Mouse (Mus musculus): ENCODE measurements around the gene Acsl1. TPM values are rescaled to one million over a fixed set of nuclear protein-coding genes. Genes with fewer than 3 reads are reported as not detected.

Gene Acsl1
- polyA plus RNA-seq, 1 experiment from 2014 or later = 6.7 TPM

- 54% methylated on average over 4 of the region's 4 CpGs for WGBS
- H3K9ac ChIP-seq (ENCODE audit: low read length) = no peak overlapping the region
- DNase-seq (ENCODE audit: low spot score) (no peak), ATAC-seq (replicated peaks; ENCODE audit: low FRiP score) (no peak)
- H3K9me3 ChIP-seq (ENCODE audit: control insufficient read depth, low read length) = no peaks in the 10 kb centered on the region
- H3K36me3 ChIP-seq (ENCODE audit: control insufficient read depth, insufficient read depth, low read length) = no peaks in the 10 kb centered on the region
- H3K4me2 ChIP-seq (ENCODE audit: low read depth, low read length, severe bottlenecking) = no peak overlapping the region
- H3K4me1 ChIP-seq (replicated peaks; ENCODE audit: control insufficient read depth, insufficient read depth, low read length) = no peaks in the 10 kb centered on the region
- no peak overlapping the region for H3K4me3 ChIP-seq (ENCODE audit: low read depth, low read length)
- no peak overlapping the region for H3K27ac ChIP-seq (ENCODE audit: low read depth, low read length)
- no peaks in the 10 kb centered on the region for H3K27me3 ChIP-seq (ENCODE audit: control insufficient read depth, insufficient read depth, low read length)
Measured at GRCm38 (mm10) chr8:46530541-46530940, 59.7 kb downstream of the Acsl1 start.

GRCm38 (mm10) chr8:46533926-46534325 lies 63.1 kb downstream of the Acsl1 start:
- Histone ChIP-seq H3K9ac (ENCODE audit: low read length) (no peak overlapping the region), H3K27ac (ENCODE audit: low read depth, low read length) (no peak overlapping the region), H3K4me2 (ENCODE audit: low read depth, low read length, severe bottlenecking) (no peak overlapping the region), H3K36me3 (ENCODE audit: control insufficient read depth, insufficient read depth, low read length) (no peaks in the 10 kb centered on the region), H3K9me3 (ENCODE audit: control insufficient read depth, low read length) (no peaks in the 10 kb centered on the region), H3K4me3 (ENCODE audit: low read depth, low read length) (no peak overlapping the region), H3K4me1 (replicated peaks; ENCODE audit: control insufficient read depth, insufficient read depth, low read length) (no peaks in the 10 kb centered on the region), H3K27me3 (ENCODE audit: control insufficient read depth, insufficient read depth, low read length) (no peaks in the 10 kb centered on the region)
- DNase-seq (ENCODE audit: low spot score) (no peak), ATAC-seq (replicated peaks; ENCODE audit: low FRiP score) (no peak)
- 89% methylated on average over 7 of the region's 7 CpGs for WGBS

- Histone ChIP-seq H3K4me3 (ENCODE audit: low read depth, low read length) (no peak overlapping the region), H3K9ac (ENCODE audit: low read length) (no peak overlapping the region), H3K27me3 (ENCODE audit: control insufficient read depth, insufficient read depth, low read length) (no peaks in the 10 kb centered on the region), H3K9me3 (ENCODE audit: control insufficient read depth, low read length) (no peaks in the 10 kb centered on the region), H3K4me1 (replicated peaks; ENCODE audit: control insufficient read depth, insufficient read depth, low read length) (0 out of 2 replicates have a peak, but pooled peaks cover 2% of the 10 kb centered on the region), H3K4me2 (ENCODE audit: low read depth, low read length, severe bottlenecking) (no peak overlapping the region), H3K27ac (ENCODE audit: low read depth, low read length) (no peak overlapping the region), H3K36me3 (ENCODE audit: control insufficient read depth, insufficient read depth, low read length) (no peaks in the 10 kb centered on the region)
- no peak for DNase-seq (ENCODE audit: low spot score)
- no peak for ATAC-seq (replicated peaks; ENCODE audit: low FRiP score)
- WGBS = 70% methylated on average over 5 of the region's 5 CpGs
Measured at GRCm38 (mm10) chr8:46539701-46540100, 68.9 kb downstream of the Acsl1 start.

- Histone ChIP-seq H3K27me3 (ENCODE audit: control insufficient read depth, insufficient read depth, low read length) (no peaks in the 10 kb centered on the region), H3K9ac (ENCODE audit: low read length) (no peak overlapping the region), H3K9me3 (ENCODE audit: control insufficient read depth, low read length) (no peaks in the 10 kb centered on the region), H3K4me3 (ENCODE audit: low read depth, low read length) (no peak overlapping the region), H3K27ac (ENCODE audit: low read depth, low read length) (no peak overlapping the region), H3K4me1 (replicated peaks; ENCODE audit: control insufficient read depth, insufficient read depth, low read length) (0 out of 2 replicates have a peak, but pooled peaks cover 2% of the 10 kb centered on the region), H3K36me3 (ENCODE audit: control insufficient read depth, insufficient read depth, low read length) (no peaks in the 10 kb centered on the region), H3K4me2 (ENCODE audit: low read depth, low read length, severe bottlenecking) (no peak overlapping the region)
- WGBS = 84% methylated on average over 7 of the region's 7 CpGs
- ATAC-seq (replicated peaks; ENCODE audit: low FRiP score) = no peak
- DNase-seq (ENCODE audit: low spot score) = no peak
Measured at GRCm38 (mm10) chr8:46543191-46543590, 72.4 kb downstream of the Acsl1 start.

GRCm38 (mm10) chr8:46543662-46544061 lies 72.8 kb downstream of the Acsl1 start:
- DNase-seq (ENCODE audit: low spot score) = no peak
- Histone ChIP-seq H3K9me3 (ENCODE audit: control insufficient read depth, low read length) (no peaks in the 10 kb centered on the region), H3K4me1 (replicated peaks; ENCODE audit: control insufficient read depth, insufficient read depth, low read length) (0 out of 2 replicates have a peak, but pooled peaks cover 2% of the 10 kb centered on the region), H3K4me3 (ENCODE audit: low read depth, low read length) (no peak overlapping the region), H3K4me2 (ENCODE audit: low read depth, low read length, severe bottlenecking) (no peak overlapping the region), H3K27ac (ENCODE audit: low read depth, low read length) (no peak overlapping the region), H3K27me3 (ENCODE audit: control insufficient read depth, insufficient read depth, low read length) (no peaks in the 10 kb centered on the region), H3K36me3 (ENCODE audit: control insufficient read depth, insufficient read depth, low read length) (no peaks in the 10 kb centered on the region), H3K9ac (ENCODE audit: low read length) (no peak overlapping the region)
- 86% methylated on average over 6 of the region's 6 CpGs for WGBS
- no peak for ATAC-seq (replicated peaks; ENCODE audit: low FRiP score)

- DNase-seq (ENCODE audit: low spot score) (no peak), ATAC-seq (replicated peaks; ENCODE audit: low FRiP score) (no peak)
- Histone ChIP-seq H3K4me1 (replicated peaks; ENCODE audit: control insufficient read depth, insufficient read depth, low read length) (no peaks in the 10 kb centered on the region), H3K9ac (ENCODE audit: low read length) (no peak overlapping the region), H3K36me3 (ENCODE audit: control insufficient read depth, insufficient read depth, low read length) (no peaks in the 10 kb centered on the region), H3K27ac (ENCODE audit: low read depth, low read length) (no peak overlapping the region), H3K27me3 (ENCODE audit: control insufficient read depth, insufficient read depth, low read length) (no peaks in the 10 kb centered on the region), H3K4me3 (ENCODE audit: low read depth, low read length) (no peak overlapping the region), H3K4me2 (ENCODE audit: low read depth, low read length, severe bottlenecking) (no peak overlapping the region), H3K9me3 (ENCODE audit: control insufficient read depth, low read length) (no peaks in the 10 kb centered on the region)
- WGBS = 85% methylated on average over 5 of the region's 5 CpGs
Measured at GRCm38 (mm10) chr8:46545854-46546253, 75.0 kb downstream of the Acsl1 start.

GRCm38 (mm10) chr8:46546431-46547176 lies 75.8 kb downstream of the Acsl1 start:
- ATAC-seq (replicated peaks; ENCODE audit: low FRiP score) (no peak), DNase-seq (ENCODE audit: low spot score) (no peak)
- H3K9me3 ChIP-seq (ENCODE audit: control insufficient read depth, low read length) = no peaks in the 10 kb centered on the region
- H3K4me1 ChIP-seq (replicated peaks; ENCODE audit: control insufficient read depth, insufficient read depth, low read length) = 0 out of 2 replicates have a peak, but pooled peaks cover 2% of the 10 kb centered on the region
- no peaks in the 10 kb centered on the region for H3K36me3 ChIP-seq (ENCODE audit: control insufficient read depth, insufficient read depth, low read length)
- H3K9ac ChIP-seq (ENCODE audit: low read length) = no peak overlapping the region
- H3K27ac ChIP-seq (ENCODE audit: low read depth, low read length) = no peak overlapping the region
- no peak overlapping the region for H3K4me2 ChIP-seq (ENCODE audit: low read depth, low read length, severe bottlenecking)
- WGBS = 85% methylated on average over 11 of the region's 11 CpGs
- H3K27me3 ChIP-seq (ENCODE audit: control insufficient read depth, insufficient read depth, low read length) = no peaks in the 10 kb centered on the region
- H3K4me3 ChIP-seq (ENCODE audit: low read depth, low read length) = no peak overlapping the region

GRCm38 (mm10) chr8:46547245-46547644 lies 76.4 kb downstream of the Acsl1 start:
- ATAC-seq (replicated peaks; ENCODE audit: low FRiP score) = no peak
- Histone ChIP-seq H3K36me3 (ENCODE audit: control insufficient read depth, insufficient read depth, low read length) (no peaks in the 10 kb centered on the region), H3K4me3 (ENCODE audit: low read depth, low read length) (no peak overlapping the region), H3K27ac (ENCODE audit: low read depth, low read length) (no peak overlapping the region), H3K27me3 (ENCODE audit: control insufficient read depth, insufficient read depth, low read length) (no peaks in the 10 kb centered on the region), H3K4me1 (replicated peaks; ENCODE audit: control insufficient read depth, insufficient read depth, low read length) (0 out of 2 replicates have a peak, but pooled peaks cover 2% of the 10 kb centered on the region), H3K9me3 (ENCODE audit: control insufficient read depth, low read length) (no peaks in the 10 kb centered on the region), H3K9ac (ENCODE audit: low read length) (no peak overlapping the region), H3K4me2 (ENCODE audit: low read depth, low read length, severe bottlenecking) (no peak overlapping the region)
- WGBS = 56% methylated on average over 4 of the region's 4 CpGs
- peak; percentile 57 for DNase-seq (ENCODE audit: low spot score)

- Histone ChIP-seq H3K4me2 (ENCODE audit: low read depth, low read length, severe bottlenecking) (no peak overlapping the region), H3K9me3 (ENCODE audit: control insufficient read depth, low read length) (no peaks in the 10 kb centered on the region), H3K9ac (ENCODE audit: low read length) (no peak overlapping the region), H3K4me1 (replicated peaks; ENCODE audit: control insufficient read depth, insufficient read depth, low read length) (0 out of 2 replicates have a peak, but pooled peaks cover 2% of the 10 kb centered on the region), H3K27ac (ENCODE audit: low read depth, low read length) (no peak overlapping the region), H3K4me3 (ENCODE audit: low read depth, low read length) (no peak overlapping the region), H3K36me3 (ENCODE audit: control insufficient read depth, insufficient read depth, low read length) (no peaks in the 10 kb centered on the region), H3K27me3 (ENCODE audit: control insufficient read depth, insufficient read depth, low read length) (no peaks in the 10 kb centered on the region)
- no peak for DNase-seq (ENCODE audit: low spot score)
- no peak for ATAC-seq (replicated peaks; ENCODE audit: low FRiP score)
- WGBS = 87% methylated on average over 8 of the region's 8 CpGs
Measured at GRCm38 (mm10) chr8:46550058-46550457, 79.2 kb downstream of the Acsl1 start.

Measured in forebrain, embryonic 11.5 days (tissue).